Mouse (Mus musculus) brain, embryonic 14.5 days (tissue): ENCODE data around the gene Anxa1.

Experiments
- CTCF ChIP-seq: fragments of 200-500 bp; IDR thresholded peaks from 2 replicates; pipeline ENCODE4 v1.5.1; 2012; ENCODE audit warnings: inconsistent platforms, mild to moderate bottlenecking, moderate library complexity, borderline replicate concordance; ENCODE audit not compliant: insufficient read depth, insufficient read length; ENCODE audit errors: extremely low read depth
- POLR2A ChIP-seq: fragments of 200-500 bp; IDR thresholded peaks from 2 replicates; pipeline ENCODE4 v1.6.1; 2012; ENCODE audit warnings: mild to moderate bottlenecking, inconsistent platforms, borderline replicate concordance; ENCODE audit not compliant: poor library complexity, insufficient read depth, insufficient read length, severe bottlenecking; ENCODE audit errors: extremely low read depth

DNA sequence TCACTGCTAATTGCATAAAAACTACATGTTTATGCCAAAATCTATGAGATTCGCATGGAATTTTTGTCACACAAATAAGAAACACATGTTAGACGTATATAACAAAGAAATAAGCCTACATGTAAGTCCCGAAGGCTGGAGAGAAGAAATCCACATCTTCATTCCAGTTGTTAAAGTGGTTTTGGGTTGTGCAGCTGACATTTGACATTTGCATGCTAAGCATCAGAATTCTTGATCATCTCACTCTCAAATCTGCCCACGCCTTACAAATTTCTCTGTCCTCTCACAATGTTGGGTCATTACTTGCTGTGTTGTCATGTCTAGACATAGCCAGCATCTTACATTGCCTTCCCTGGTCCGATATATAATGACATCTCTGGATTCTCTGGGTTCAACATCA, 24.2 kb downstream of the Anxa1 start:
- TF ChIP-seq CTCF (no peak), POLR2A (no peak)
